Mouse (Mus musculus): ENCODE results near the gene Smpd4.

The Smpd4 gene

GRCm38 (mm10) chr16:17639081-17639480, 19.9 kb downstream of the Smpd4 start:
- DNase-seq = no peak

- no peak for DNase-seq
Measured at GRCm38 (mm10) chr16:17639951-17640350, 20.8 kb downstream of the Smpd4 start.

- no peak for DNase-seq
Measured at GRCm38 (mm10) chr16:17640706-17641105, 21.6 kb downstream of the Smpd4 start.

GRCm38 (mm10) chr16:17641301-17641700, 22.1 kb downstream of the Smpd4 start:
- no peak for DNase-seq

- DNase-seq = no peak
Measured at GRCm38 (mm10) chr16:17642311-17642710, 23.2 kb downstream of the Smpd4 start.

GRCm38 (mm10) chr16:17643437-17643990, 24.4 kb downstream of the Smpd4 start:
- no peak for DNase-seq

GRCm38 (mm10) chr16:17646310-17647114, 27.4 kb downstream of the Smpd4 start, which contains the start of gene Ccdc74a:
Gene Ccdc74a, plus strand, starts transcription at chr16:17646470.
- peak; percentile 84 for DNase-seq

GRCm38 (mm10) chr16:17647156-17647555, 28.0 kb downstream of the Smpd4 start:
- no peak for DNase-seq

- no peak for DNase-seq
Measured at GRCm38 (mm10) chr16:17647566-17648340, 28.6 kb downstream of the Smpd4 start.

GRCm38 (mm10) chr16:17649925-17650605, 30.9 kb downstream of the Smpd4 start:
- peak; percentile 61 for DNase-seq

GRCm38 (mm10) chr16:17650711-17651110, 31.6 kb downstream of the Smpd4 start:
- no peak for DNase-seq

- no peak for DNase-seq
Measured at GRCm38 (mm10) chr16:17652607-17653006, 33.5 kb downstream of the Smpd4 start.

GRCm38 (mm10) chr16:17653601-17654000, 34.4 kb downstream of the Smpd4 start:
- DNase-seq = no peak

- DNase-seq = no peak
Measured at GRCm38 (mm10) chr16:17654188-17654795, 35.1 kb downstream of the Smpd4 start.

- no peak for DNase-seq
Measured at GRCm38 (mm10) chr16:17656212-17656871, 37.2 kb downstream of the Smpd4 start.

GRCm38 (mm10) chr16:17665568-17665967, 46.4 kb downstream of the Smpd4 start:
- no peak for DNase-seq

GRCm38 (mm10) chr16:17669886-17670285, 50.7 kb downstream of the Smpd4 start:
- no peak for DNase-seq
